Mouse (Mus musculus): ENCODE measurements around the gene Ccdc9.

DNA sequence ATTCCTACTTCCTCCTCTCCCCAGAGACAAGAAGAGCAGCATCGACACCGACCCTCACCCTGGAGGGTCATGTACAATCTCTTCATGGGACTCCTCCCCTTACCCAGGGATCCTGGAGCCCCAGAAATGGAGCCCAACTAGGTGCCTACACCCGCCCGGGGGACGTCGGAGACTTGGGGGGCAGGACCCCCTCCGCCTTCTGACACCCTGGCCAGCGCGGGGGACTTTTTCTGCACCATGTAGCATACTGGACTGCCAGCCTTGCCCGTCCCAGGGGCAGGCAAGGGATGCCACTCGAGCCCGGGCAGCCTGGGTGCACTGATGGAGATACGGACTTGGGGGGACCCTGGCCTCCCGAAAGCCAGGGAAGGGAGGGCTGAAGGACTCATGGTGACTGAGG, 30.5 kb upstream of the Ccdc9 start:
- TF ChIP-seq CTCF (IDR thresholded peaks at IDR 0.05), result no peak
- no peak for TF ChIP-seq EP300 (IDR thresholded peaks at IDR 0.05)

Data from lung, postnatal 0 days (tissue).